Mouse (Mus musculus) adipocyte (in vitro differentiated cells): ENCODE results near the gene Tnfrsf26.
A peak's percentile ranks its signal among the peaks of the same experiment; 100 is the strongest.
"Not testable (repeated sequence)": the region's sequence is repeated elsewhere in the genome, so short reads cannot be mapped to it uniquely, and the experiment has no call there.

Source experiments
- DNase-seq: peaks from one replicate; pipeline ENCODE4 v3.0.0-alpha.2; 2016; ENCODE audit warnings: low spot score

The Tnfrsf26 gene

DNA sequence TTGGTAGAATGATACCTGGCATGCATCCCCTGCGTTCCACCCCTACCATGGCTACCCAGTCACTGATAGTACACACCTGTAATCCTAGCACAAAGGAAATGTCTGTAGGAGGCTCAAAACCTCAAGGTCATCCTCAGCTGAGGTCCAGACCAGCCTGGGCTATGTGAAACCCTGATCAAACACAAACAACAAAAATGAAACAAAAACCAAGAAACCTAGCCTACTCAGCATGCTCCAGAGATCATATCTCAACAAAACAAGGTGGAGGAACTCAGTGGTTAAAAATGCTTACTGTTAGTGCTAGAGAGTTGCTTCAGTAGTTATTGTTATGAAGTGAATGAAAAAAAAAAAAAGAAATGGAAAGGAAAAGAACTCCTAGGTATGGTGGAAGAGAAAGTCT, at the start of gene Tnfrsf26:
Gene Tnfrsf26, minus strand, starts transcription at position 183 of the 400 bp plus-strand sequence.
- DNase-seq: no peak

DNA sequence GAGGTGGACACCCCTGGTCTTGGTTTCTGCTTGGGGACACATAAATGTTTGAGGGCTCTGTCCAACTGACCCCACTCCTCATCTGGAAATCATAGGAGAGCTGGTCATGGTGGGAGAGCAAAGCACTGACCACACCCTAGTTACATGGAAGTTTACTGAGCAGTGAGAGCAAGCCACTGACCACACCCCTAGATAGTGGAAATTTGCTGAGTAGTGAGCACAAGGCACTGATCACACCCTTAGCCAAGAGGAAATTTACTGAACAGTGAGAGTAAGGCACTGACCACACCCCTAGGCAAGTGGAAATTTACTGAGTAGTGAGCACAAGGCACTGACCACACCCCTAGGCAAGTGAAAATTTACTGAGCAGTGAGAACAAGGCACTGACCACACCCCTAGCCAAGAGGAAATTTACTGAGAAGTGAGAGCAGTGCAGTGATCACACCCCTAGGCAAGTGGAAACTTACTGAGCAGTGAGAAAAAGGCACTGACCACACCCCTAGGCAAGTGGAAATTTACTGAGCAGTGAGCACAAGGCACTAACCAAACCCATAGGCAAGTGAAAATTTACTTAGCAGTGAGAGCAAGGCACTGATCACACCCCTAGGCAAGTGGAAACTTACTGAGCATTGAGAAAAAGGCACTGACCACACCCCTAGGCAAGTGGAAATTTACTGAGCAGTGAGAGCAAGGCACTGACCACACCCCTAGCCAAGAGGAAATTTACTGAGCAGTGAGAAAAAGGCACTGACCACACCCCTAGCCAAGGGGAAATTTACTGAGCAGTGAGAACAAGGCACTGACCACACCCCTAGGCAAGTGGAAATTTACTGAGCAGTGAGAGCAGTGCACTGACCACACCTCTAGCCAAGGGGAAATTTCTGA, 38.1 kb upstream of the Tnfrsf26 start:
- no peak for DNase-seq

DNA sequence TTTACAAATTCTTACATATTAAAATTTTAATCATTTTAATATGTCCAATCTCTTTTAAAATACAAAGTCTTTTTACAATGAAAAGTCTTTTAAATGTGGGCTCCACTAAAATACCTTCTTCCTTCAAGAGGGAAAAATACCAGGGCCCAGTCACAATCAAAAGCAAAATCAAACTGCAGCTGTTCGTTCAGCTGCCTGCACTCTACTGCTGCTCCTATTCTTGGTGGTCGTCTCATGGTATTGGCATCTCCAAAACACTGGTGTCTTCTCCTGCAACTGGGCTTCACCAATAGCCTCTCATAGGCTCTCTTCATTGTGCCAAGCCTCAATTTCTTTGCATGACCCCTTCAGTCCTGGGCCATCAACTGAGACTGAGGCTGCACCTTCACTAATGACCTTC, 34.9 kb upstream of the Tnfrsf26 start:
- DNase-seq: no peak

DNA sequence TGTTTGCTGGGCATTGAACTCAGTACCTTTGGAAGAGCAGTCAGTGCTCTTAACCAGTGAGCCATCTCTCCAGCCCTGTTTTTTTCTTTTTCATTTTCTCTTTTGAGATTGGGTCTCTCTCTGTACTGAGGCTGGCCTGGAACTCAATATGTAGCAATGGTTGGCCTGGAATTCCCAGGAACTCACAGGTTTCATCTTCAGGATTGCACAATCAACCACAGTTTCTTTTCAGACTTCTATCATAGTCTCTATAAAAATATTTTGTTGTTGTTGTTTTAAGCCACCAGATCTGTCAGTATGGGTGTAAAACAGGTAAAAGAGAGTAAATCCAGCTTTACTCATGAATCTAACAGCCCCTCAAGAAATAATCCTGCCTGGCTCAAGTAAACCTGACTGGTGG, 32.3 kb upstream of the Tnfrsf26 start:
- DNase-seq: no peak

DNA sequence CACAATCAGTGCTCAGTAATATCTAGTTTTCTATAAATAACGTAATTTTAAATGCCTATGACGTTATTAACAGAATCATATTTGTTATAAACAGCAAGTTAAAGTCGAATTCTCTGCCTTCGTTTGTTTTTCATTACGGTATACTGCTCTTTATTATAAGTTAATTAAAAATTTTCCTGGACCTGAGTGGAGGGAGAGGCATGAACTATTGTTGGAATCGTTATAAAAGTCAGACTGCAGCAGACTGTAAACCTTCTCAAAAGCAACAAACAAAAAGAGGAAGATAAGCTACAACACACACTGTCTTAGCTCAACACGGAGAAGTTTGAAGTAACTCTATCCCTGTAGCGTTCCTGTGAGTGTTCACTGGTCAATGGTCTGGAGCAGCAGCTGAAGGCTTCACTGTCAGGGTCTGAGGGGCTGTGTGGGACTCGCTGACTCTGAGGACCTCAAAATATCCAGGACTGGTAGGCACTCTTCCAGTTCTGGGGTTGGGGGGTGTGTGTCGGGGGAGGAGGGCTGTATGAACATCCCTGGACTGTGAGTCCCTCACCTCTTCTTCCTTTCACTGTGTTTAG, 21.3 kb upstream of the Tnfrsf26 start:
- not testable (repeated sequence) for DNase-seq

DNA sequence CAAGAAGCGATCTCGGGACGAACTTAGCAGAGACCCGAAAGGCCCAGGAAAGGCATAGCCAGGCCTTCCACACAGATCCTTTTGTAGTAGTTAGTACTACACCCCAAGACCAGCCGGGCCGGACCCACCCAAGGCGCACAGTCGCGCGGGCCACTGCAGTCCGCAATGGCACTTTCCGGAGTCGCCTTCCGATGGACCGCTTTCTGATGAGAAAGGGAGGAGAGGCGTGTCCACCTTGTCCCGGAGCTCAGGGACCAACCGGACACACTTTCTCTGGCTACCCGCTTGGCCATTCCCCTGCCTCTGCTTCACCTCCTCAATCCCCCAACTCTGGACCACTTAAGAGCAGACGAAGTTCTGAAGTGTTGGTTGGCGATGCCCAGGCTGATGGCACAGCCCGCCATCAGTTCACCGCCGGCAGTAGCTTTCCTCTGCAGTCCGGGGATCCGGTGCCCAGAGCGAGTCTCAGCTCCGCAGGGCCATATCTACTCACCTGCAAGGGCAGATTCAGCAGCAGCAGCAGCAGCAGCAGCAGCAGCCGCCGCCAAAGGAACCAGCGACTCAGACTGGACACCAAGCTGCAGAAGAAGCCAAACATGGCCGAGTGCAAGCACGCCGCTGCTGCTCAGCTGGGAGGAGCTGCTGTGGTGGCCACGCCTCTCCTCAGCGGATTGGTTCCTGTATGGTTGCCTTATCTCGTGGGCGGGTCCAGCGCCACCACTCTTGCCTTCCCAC, 20.7 kb upstream of the Tnfrsf26 start, which contains the start of gene Tnfrsf22:
Gene Tnfrsf22, minus strand, starts transcription at position 628 of the 735 bp plus-strand sequence.
- peak; percentile 81 for DNase-seq

DNA sequence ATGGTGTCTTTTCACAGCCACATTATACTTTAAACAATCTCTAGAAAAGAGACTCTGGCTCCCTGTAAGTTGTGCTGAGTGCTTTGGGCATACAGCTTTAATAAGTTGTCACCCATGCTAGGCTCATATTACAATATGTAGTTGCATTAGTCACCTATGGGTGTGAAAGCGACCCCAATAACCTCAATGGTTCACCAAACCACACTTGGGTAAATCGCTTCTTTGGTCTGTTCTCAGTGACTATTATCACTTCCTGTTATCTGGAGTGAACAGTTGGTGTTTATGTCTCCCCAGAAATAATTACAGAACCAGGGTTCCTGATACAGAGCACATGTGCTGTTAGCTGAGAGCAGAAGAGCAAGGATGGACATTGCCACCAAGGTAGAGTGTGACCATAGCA, 15.4 kb upstream of the Tnfrsf26 start:
- DNase-seq: not testable (repeated sequence)

DNA sequence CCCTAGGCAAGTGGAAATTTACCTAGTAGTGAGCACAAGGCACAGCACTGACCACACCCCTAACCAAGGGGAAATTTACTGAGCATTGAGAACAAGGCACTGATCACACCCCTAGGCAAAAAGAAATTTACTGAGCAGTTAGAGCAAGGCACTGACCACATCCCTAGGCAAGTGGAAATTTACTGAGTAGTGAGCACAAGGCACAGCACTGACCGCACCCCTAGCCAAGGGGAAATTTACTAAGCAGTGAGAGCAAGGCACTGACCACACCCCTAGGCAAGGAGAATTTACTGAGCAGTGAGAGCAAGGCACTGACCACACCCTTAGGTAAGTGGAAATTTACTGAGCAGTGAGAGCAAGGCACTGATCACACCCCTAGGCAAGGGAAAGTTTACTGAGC, 8.2 kb upstream of the Tnfrsf26 start:
- no peak for DNase-seq

DNA sequence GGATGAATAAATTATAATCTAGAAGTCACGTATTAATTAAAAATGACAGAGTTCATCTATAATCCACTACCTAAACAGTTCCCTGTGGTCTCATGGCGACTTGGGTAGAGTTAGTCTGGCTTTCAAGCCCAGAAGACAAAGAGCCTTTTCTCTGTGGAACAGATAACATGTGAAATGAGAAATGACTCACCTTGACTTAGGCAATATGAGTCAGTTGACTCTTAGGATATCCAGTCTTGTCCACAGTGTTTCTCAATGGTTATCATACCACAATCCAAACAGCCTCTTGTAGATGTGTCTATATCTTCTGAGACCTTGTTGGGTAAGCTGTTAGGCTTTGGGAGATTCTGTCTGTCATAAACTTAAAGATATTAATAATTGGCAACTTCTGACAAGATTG, 3.0 kb upstream of the Tnfrsf26 start:
- DNase-seq: no peak

DNA sequence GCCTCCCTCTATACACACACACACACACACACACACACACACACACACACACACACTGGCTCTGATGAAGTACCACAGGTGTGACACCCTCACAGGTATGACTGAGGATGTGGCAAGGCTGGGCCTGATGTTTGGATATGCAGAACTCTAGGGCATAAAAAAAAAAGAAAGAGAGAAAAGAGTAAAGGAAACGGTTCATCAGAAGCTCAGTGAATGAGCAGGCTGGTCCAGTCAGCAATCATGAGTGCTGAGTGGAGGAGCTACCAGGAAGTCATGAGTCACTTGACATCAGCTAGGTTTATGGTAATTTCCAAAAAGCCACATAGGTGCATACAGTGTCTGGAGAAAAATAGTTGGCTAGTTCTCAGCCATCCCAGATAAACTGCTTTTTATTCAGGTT, 979 bp upstream of the Tnfrsf26 start:
- DNase-seq: no peak

DNA sequence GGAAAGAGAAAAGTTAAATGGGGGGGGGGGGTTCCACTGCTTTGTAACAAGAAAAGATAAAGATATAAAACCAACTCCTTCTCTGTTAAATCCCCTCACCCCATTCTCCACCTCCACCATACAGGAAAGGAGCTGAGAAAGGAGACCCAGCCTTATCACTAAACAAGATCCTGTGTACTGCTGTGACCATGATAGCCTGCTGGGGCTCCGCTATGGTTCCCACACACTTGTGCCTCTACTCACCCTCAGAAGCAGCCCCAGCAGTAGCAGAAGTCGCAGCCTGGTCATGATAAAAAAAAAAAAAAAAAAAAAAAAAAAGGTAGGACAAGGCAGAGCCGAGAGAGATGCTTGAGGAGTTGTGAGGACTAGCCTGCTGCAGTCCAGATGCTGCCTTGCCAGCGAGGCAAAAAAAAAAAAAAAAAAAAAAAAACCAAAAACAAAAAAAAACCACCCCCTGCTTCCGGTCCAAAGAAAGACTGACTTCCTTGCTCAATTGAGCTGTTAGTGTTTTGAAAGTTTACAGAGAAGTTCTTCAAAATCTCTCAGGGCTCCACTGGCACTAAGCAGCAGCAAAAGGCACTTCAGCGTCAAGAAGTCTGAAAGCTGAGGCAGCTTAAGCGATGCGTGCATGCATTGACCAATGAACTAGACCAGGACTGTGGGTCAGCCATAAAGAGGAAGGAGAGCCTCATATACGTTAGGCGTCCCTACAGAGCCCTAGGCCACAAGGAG, 801 bp downstream of the Tnfrsf26 start:
- DNase-seq: no peak

DNA sequence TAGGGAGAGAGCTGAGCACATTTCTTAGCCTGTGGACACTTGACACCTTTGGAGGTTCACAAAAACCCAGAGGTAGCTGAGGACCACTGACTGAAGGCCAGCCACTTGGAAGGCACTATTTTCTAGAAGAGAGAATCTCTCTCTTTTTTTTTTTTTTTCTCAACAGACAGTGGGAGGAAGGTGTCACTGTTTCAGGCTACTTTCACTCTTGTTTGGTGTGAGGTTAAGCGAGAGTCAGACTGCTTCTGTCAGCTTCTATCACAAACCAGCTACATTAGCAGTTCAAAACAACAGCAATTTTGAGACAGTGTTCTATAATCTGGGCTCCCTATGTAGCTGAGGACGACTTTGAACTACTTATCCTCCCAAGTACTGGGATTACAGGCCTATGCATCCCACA, 2.3 kb downstream of the Tnfrsf26 start:
- DNase-seq: no peak

DNA sequence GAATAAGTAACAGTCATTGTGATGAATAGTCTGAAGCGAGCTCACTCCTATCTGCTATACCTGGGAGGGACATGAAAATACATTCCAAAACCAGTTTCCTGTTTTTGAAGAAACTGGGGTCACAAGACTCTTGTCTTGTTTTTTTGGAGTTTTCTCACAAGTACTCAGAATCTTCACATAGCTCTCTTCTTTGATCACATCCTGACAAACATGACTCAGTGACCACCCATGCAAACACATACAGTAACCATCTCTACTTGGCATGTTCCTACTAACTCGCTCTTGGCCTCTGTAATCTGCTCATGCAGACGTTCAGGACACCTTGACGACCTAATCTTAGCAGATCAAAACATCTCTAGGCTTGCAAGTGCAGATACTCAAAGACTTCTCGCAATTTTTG, 3.4 kb downstream of the Tnfrsf26 start:
- no peak for DNase-seq

DNA sequence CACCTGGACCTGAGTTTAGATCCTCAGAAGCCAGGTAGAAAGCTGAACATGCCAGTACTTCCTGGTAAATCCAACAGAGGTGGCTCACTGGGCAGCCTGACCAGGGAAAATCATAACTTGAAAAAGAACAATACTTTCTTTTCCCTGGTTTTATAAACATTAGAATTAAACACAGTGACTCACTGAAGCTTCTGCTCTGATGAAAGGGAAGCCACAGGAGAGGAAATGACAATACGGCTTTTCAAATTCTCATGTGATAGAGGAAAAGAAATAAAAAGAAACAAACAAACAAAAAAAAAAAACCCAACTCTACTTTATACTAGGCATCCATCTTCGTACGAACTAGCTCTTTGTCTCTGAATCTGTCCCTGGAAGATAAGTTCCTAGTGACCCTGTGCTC, 4.0 kb downstream of the Tnfrsf26 start:
- DNase-seq: no peak

DNA sequence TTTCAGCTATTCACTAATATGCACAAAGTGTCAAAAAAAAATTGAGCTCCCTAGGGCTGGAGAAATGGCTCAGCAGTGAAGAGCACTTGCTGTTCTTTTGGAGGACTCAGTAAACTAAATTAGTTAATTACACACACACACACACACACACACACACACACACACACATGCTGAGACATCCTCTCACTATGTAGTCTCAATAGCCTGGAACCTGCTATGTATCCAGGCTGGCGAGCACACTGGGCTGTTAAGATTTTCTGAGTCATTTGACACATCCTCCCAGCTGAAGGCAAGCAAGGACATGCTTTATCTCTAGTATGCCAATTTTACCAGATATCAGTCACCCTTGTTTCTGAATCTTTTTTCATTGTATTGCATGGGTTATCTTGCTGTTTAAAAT, 7.6 kb downstream of the Tnfrsf26 start:
- no peak for DNase-seq

DNA sequence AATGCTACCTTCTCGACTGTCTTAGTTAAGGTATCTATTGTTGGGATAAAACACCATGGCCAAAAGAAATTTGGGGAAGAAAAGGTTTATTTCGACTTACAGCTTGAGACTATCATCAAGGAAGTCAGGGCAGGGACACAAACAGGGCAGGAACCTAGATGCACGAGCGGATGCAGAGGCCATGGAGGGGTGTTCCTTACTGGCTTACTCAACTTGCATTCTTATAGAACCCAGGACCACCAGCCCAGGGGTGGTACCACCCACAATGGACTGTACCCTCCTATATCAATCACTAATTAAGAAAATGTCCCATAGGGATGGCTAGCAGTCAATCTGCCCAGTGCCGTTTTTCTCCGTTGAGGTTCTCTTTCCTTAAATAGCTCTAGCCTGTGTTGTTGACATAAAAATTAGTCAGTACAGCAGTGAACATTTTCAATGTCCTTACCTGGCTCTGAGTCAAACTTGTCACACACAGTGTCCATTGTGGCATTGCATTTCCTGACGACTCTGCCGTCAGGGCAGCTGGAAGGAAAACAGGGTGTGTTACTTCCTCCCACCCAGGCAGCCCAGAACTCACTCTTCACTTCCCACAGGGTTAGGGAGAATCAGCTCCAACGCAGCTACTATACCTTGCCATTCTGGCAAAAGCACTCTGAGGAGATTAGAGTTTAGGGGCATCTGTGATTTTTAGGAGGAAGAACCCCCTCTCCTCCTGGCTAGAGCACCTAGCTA, 14.0 kb downstream of the Tnfrsf26 start:
- no peak for DNase-seq

DNA sequence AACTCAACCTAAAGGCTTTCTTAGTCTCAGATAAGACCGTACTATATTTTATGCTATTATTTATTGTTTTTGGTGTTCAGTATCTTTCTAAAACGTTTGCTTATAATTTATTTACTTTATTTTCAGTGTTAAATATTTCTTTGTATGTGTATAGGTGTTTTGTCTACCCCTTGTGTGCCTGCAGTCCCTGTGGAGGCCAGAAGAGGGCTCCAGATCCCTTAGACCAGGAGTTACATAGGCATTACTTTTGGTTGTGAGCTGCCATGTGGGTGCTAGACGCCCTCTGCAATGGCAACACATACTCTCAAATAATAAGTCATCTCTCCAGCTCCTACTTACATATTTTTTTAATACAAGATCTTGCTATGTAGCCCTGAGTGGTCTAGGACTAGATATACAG, 16.3 kb downstream of the Tnfrsf26 start:
- no peak for DNase-seq

DNA sequence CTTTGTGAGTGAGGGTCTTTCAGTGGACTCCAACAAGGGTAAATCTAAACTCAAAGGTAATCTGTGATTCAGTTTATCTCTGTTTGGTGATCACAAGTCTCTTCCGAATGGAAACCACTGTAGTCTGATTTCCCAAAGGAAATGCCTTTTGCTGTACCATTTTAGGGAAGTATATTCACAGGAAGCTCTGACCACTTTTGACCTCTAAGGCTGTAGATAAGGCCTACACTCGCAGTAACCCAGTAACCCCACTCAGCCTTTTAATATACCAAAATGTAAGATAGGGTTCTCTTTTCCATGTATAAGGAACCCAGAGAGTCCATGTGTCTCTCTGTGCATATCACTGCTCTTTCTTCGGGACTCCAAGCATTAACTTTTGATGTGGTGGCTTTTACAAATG, 23.2 kb downstream of the Tnfrsf26 start:
- no peak for DNase-seq

DNA sequence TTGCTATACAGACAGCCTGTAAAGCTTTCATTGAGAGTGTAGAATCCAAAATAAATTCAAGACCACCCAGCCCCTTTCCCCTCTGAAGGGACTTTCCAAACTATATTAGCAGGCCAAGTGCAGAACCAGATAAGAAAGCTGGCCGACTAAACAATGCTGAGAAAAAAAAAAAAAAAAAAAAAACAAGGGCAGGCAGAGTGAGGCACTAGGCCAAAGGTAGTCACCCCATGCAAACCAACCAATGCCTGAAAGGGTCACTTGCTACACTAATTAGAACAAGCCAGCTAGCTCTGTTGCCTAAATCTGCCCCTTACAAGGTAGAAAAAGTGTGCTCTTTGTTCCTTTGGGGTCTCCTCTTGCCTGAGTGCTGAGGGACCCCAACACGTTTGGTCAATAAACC, 23.6 kb downstream of the Tnfrsf26 start:
- peak; percentile 36 for DNase-seq

DNA sequence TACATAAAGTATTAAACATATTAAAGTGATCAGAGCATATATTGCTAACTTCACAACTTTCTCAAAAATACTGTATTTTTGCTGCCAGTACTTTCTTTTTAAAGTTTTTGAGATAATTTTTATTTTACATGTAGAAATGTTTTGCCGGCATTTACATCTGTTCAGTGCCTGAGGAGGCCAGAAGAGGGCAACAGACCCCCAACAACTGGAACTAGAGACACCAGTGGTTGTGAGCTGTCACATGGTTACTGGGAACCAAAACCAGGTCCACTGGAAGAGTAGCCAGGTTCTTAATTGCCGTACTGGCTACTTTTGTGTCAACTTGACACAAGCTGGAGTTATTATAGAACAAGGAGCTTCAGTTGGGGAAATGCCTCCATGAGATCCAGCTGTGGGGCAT, 26.8 kb downstream of the Tnfrsf26 start:
- DNase-seq: peak; percentile 6

DNA sequence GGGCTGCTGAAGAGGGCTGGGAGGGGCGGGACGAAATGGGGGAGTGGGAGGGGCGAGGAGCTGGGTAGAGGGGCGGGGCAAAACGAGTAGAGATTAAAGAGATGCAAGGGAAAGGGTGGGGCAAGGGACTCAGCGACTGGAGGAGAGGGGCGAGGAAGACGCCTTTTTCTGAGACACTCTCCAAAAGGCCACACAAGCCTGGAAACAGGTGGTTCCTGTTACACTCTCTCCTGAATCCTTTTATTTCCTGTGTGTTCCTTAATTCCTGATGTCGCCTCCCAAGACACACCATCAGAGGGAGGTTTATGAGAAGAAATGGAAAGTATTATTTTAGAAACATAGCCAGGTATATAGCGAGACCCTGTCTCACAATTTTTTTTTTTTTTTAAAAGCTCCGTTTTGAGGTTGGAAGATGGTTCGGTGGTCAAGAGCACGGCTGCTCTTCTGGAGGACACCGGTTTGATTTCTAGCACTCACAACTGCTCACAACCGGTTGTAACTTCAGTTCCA, 28.2 kb downstream of the Tnfrsf26 start:
- no peak for DNase-seq
